ENCODE assay signal across 9 mouse cellular contexts in genomic region chr6:4762252-4762651, GRCm38 (mm10). TPM values are rescaled to one million over a fixed set of nuclear protein-coding genes. Genes with fewer than 3 reads are reported as not detected.
DNase-seq lines count a peak whose midpoint lies in the region; ATAC-seq and TF ChIP-seq lines count a peak whose summit lies in the region.
"Had no signal": no experiment of that assay in that cellular context is flagged by ENCODE, and none has a peak within 500 bp of the region (broad histone marks: within the 10 kb centered on the region; RNA-seq: fewer than 3 reads in every experiment).

No protein-coding gene starts in this region.

- 35% methylated on average over 2 of the region's 2 CpGs for WGBS in heart, embryonic 15.5 days
- WGBS in hindbrain, embryonic 16.5 days: 53% methylated on average over 2 of the region's 2 CpGs
- 35% methylated on average over 2 of the region's 2 CpGs for WGBS in midbrain, postnatal 0 days

- no peaks in the 10 kb centered on the region for H3K27me3 ChIP-seq in heart, embryonic 15.5 days
- H3K27me3 ChIP-seq in Patski: no peaks in the 10 kb centered on the region
- H3K27me3 ChIP-seq in hindbrain, embryonic 16.5 days (replicated peaks; ENCODE audit: control insufficient read depth, insufficient read depth, low read length): no peaks in the 10 kb centered on the region
- H3K27me3 ChIP-seq in midbrain, postnatal 0 days (ENCODE audit: insufficient read depth, low read length): no peaks in the 10 kb centered on the region

- CTCF ChIA-PET in Patski (lab: Charles Lee): no interaction called here

- H3K36me3 ChIP-seq in heart, embryonic 15.5 days: no peaks in the 10 kb centered on the region
- H3K36me3 ChIP-seq in hindbrain, embryonic 16.5 days (ENCODE audit: control insufficient read depth, insufficient read depth, low read length): no peaks in the 10 kb centered on the region
- H3K36me3 ChIP-seq in midbrain, postnatal 0 days (ENCODE audit: insufficient read depth, low read length): no peaks in the 10 kb centered on the region

- POLR2A ChIA-PET in Patski (lab: Charles Lee): no interaction called here

- no peak for TF ChIP-seq CTCF in Patski (IDR thresholded peaks at IDR 0.05)
- no peak for TF ChIP-seq CTCF in midbrain, postnatal 0 days (IDR thresholded peaks at IDR 0.05)

- no peak overlapping the region for H3K9ac ChIP-seq in heart, embryonic 15.5 days
- H3K9ac ChIP-seq in hindbrain, embryonic 16.5 days (ENCODE audit: low read depth, low read length): no peak overlapping the region
- H3K9ac ChIP-seq in midbrain, postnatal 0 days (replicated peaks; ENCODE audit: low read length, poor library complexity, severe bottlenecking): no peak overlapping the region

- H3K4me2 ChIP-seq in heart, embryonic 15.5 days: no peak overlapping the region
- no peak overlapping the region for H3K4me2 ChIP-seq in hindbrain, embryonic 16.5 days (ENCODE audit: low read length)
- H3K4me2 ChIP-seq in midbrain, postnatal 0 days (ENCODE audit: low read depth, low read length, poor library complexity, severe bottlenecking): no peak overlapping the region

- no peak for DNase-seq in heart, adult 8-10 months (ENCODE audit: low spot score)
- DNase-seq in Patski (ENCODE audit: low read depth, low spot score): no peak
- DNase-seq in midbrain, postnatal 0 days (ENCODE audit: low spot score): no peak
- DNase-seq in left cerebral cortex, adult 11 months (ENCODE audit: low spot score): no peak
- no peak for DNase-seq in kidney, postnatal 14 days
- DNase-seq in lung, postnatal 36 days: no peak
- DNase-seq: kidney, adult 9 months had no signal

- no peak overlapping the region for H3K27ac ChIP-seq in heart, embryonic 15.5 days
- no peak overlapping the region for H3K27ac ChIP-seq in hindbrain, embryonic 16.5 days (ENCODE audit: low read depth, low read length)
- no peak overlapping the region for H3K27ac ChIP-seq in midbrain, postnatal 0 days (ENCODE audit: low read depth, low read length)

- in situ Hi-C loops in Patski (cut with MboI; ENCODE audit: low pct_unique_long_range_greater_than_20kb): no loop called here

- H3K9me3 ChIP-seq in heart, embryonic 15.5 days (replicated peaks): no peaks in the 10 kb centered on the region
- no peaks in the 10 kb centered on the region for H3K9me3 ChIP-seq in hindbrain, embryonic 16.5 days (ENCODE audit: control insufficient read depth, low read length)
- H3K9me3 ChIP-seq in midbrain, postnatal 0 days (ENCODE audit: low read length): no peaks in the 10 kb centered on the region

- H3K4me3 ChIP-seq in heart, embryonic 15.5 days: no peak overlapping the region
- H3K4me3 ChIP-seq in hindbrain, embryonic 16.5 days (ENCODE audit: low read length): no peak overlapping the region
- H3K4me3 ChIP-seq in midbrain, postnatal 0 days (ENCODE audit: low read depth, low read length): no peak overlapping the region

- no peaks in the 10 kb centered on the region for H3K4me1 ChIP-seq in heart, embryonic 15.5 days (replicated peaks)
- no peaks in the 10 kb centered on the region for H3K4me1 ChIP-seq in hindbrain, embryonic 16.5 days (ENCODE audit: control insufficient read depth, insufficient read depth, low read depth, low read length)
- H3K4me1 ChIP-seq in midbrain, postnatal 0 days (ENCODE audit: insufficient read depth, low read length): no peaks in the 10 kb centered on the region

- ATAC-seq in heart, embryonic 15.5 days (replicated peaks; ENCODE audit: insufficient number of reproducible peaks, insufficient read depth, low FRiP score, low read depth): peak; percentile 97
- peak; percentile 100 for ATAC-seq in Patski
- ATAC-seq in hindbrain, embryonic 16.5 days: peak; percentile 98
- ATAC-seq in midbrain, postnatal 0 days (ENCODE audit: low FRiP score): peak; percentile 99

RNA-seq across cellular contexts. Expression of gene Peg10, which starts 15.1 kb away (rescaled TPM):
- polyA plus RNA-seq in heart, embryonic 15.5 days (2015; fragmentation: Nextera tagmentation; extraction: Ambion mirVana): 1.3 and 1.8 TPM in 2 replicates
- total RNA-seq in heart, adult 8-10 months (2022): 1 to 10 TPM in 2 of 4 experiments, under 1 TPM in 2; 0.83 to 1.2 (median 1.0) TPM
- polyA plus RNA-seq in Patski (2021): 17.4 TPM
- polyA plus RNA-seq in hindbrain, embryonic 16.5 days (2015; fragmentation: Nextera tagmentation; extraction: Ambion mirVana): 4.6 and 7.0 TPM in 2 replicates
- total RNA-seq in midbrain, postnatal 0 days (2014; rRNA removed): 55.9 and 62.9 TPM in 2 replicates
- 4.7 and 6.7 TPM in 2 replicates for polyA plus RNA-seq in midbrain, postnatal 0 days (2015; fragmentation: Nextera tagmentation; extraction: Ambion mirVana)

RNA-seq across cellular contexts. Expression of gene Sgce, which starts 15.2 kb away (rescaled TPM):
- 57.7 and 57.8 TPM in 2 replicates for polyA plus RNA-seq in heart, embryonic 15.5 days (2015; fragmentation: Nextera tagmentation; extraction: Ambion mirVana)
- 10 to 100 TPM; 15.6 to 19.6 (median 17.3) TPM for total RNA-seq in heart, adult 8-10 months (2022)
- polyA plus RNA-seq in Patski (2021): 94.8 TPM
- 58.3 and 59.7 TPM in 2 replicates for polyA plus RNA-seq in hindbrain, embryonic 16.5 days (2015; fragmentation: Nextera tagmentation; extraction: Ambion mirVana)
- total RNA-seq in midbrain, postnatal 0 days (2014; rRNA removed): 35.0 and 36.3 TPM in 2 replicates
- polyA plus RNA-seq in midbrain, postnatal 0 days (2015; fragmentation: Nextera tagmentation; extraction: Ambion mirVana): 44.6 and 49.2 TPM in 2 replicates
